Mouse (Mus musculus) embryonic fibroblast, embryonic 13.5 days (primary cell): ENCODE measurements at regions not wholly inside any gene's neighbourhood (a gene's known extent, or its start where the extent isn't known, plus 50 kb on each side); places are given as distances from the start of the nearest gene placed in this dataset.

Source experiments
- CTCF ChIP-seq: IDR thresholded peaks from 2 replicates; pipeline ENCODE4 v1.5.1; 2011; ENCODE audit warnings: mild to moderate bottlenecking, control low read depth, low read length, moderate library complexity, borderline replicate concordance; ENCODE audit not compliant: insufficient read depth
- POLR2A ChIP-seq: IDR thresholded peaks from 2 replicates; pipeline ENCODE4 v1.6.1; 2011; ENCODE audit warnings: low read depth, mild to moderate bottlenecking, control low read depth, low read length, moderate library complexity

GRCm38 (mm10) chr10:91326661-91327312, 145.7 kb upstream of the Tmpo start:
- TF ChIP-seq CTCF (no peak), POLR2A (no peak)
